Mouse (Mus musculus): ENCODE data around the gene Tmsb10. TPM values are rescaled to one million over a fixed set of nuclear protein-coding genes. Genes with fewer than 3 reads are reported as not detected.

Tmsb10 gene
- total RNA-seq (2021) = 100 to 1,000 TPM; 175 to 225 TPM
- long read RNA-seq, experiment 1, transcript Tmsb10-203 (3 exons, 570 nt) = major isoform, 219 of 237 reads
- long read RNA-seq, experiment 1, transcript Tmsb10-202 (2 exons, 690 nt) = minor isoform, 16 of 237 reads
- long read RNA-seq, experiment 1, partial matches to known transcripts = 0 of 237 reads
- long read RNA-seq, experiment 1, other reads (novel, unspliced or antisense) = 2 of 237 reads
- long read RNA-seq, experiment 2, transcript Tmsb10-202 (2 exons, 690 nt) = minor isoform, 14 of 219 reads
- long read RNA-seq, experiment 2, transcript Tmsb10-203 (3 exons, 570 nt) = major isoform, 200 of 219 reads
- long read RNA-seq, experiment 2, partial matches to known transcripts = 0 of 219 reads
- long read RNA-seq, experiment 2, other reads (novel, unspliced or antisense) = 4 of 219 reads

DNA sequence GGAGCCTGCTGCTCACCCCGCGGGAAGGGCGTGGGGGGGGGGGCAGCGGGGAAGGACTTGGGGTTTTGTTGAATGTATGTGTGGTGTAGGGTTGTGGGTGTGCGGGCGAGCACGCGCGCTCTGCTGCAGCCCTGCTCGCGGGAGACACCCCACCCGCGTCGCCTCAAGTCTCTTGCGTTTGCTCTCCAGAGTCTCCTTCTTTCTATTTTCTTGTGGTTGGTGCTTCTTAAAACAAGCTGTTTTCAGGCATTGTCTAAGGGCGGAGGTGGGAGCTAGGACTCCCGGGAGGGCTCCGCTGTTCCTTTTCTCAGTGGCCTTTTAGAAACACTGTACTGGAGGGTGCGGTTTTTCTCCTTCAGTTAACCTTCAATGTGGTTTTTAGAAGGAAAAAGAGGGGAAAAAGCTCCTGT lies at the start of gene Tmsb10:
Tmsb10 (minus strand) TSS at position 87 of the 410 bp plus-strand sequence.
- DNase-seq = no peak

DNA sequence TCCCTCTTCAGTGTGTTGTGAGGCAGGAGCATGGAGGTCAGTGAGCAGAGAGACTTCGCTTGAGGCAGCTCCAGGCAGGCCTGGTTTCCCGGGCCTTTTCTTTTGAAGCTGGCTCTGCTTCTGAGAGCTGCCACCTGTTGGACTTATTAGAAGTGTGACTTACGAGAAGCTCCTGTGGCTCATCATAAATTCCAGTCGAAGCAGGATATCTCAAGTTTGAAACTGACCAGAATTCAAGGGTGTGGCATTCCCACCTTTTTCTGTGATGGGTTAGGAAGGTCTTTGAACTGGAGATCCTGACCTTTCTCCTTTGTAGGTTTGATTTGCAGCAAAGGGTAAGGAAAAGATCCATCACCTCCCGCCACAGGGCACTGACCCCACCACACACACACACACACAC lies 45.1 kb upstream of the Tmsb10 start:
- DNase-seq = no peak

DNA sequence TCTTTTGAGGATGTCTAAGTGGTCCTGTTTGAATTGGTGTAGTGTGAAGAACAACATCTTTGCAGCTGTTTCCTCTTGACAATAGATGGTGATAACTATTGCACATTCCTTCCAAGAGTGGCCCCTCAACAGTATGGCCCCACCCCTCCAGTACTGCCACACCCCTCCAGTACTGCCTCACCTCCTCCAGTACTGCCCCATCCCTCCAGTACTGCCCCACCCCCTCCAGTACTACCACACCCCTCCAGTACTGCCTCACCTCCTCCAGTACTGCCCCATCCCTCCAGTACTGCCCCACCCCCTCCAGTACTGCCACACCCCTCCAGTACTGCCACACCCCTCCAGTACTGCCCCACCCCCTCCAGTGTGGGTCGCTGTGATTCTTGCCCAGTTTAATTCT lies 43.8 kb upstream of the Tmsb10 start:
- DNase-seq = no peak

DNA sequence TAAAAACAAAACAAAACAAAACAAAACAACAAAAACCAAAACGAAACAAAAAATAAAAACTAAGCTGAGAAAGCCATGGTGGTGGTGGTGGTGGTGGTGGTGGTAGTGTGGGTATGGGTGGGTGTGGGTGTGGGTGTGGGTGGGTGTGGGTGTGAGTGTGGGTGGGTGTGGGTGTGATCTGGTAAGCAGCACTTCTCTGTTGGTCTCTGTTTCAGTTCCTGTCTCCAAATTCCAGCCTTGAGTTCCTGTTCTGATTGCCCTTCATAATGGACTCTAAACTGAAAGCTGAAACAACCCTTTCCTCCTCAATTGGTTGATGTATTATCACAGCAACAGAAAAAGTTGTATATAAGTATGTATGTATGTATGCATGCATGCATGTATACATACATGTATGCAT lies 40.3 kb upstream of the Tmsb10 start:
- DNase-seq = no peak

DNA sequence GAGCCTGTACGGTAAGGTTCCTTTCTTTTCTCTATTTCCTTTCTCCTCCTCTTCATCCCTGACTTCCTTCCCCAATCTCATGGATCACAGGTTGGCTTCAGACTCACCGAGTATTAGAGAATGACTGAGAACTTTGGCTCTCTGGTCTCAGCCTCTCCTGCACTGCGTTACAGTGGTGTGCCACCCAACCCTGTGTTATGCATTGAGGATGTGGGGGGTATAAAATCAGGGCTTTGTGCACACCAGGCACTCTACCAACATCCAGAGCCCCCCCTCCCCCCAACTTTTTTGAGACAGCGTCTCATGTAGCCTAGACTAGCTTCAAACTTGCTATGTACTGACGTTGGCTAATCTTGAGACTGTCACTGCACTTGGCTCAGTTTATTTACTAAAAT lies 35.1 kb upstream of the Tmsb10 start:
- DNase-seq = no peak

DNA sequence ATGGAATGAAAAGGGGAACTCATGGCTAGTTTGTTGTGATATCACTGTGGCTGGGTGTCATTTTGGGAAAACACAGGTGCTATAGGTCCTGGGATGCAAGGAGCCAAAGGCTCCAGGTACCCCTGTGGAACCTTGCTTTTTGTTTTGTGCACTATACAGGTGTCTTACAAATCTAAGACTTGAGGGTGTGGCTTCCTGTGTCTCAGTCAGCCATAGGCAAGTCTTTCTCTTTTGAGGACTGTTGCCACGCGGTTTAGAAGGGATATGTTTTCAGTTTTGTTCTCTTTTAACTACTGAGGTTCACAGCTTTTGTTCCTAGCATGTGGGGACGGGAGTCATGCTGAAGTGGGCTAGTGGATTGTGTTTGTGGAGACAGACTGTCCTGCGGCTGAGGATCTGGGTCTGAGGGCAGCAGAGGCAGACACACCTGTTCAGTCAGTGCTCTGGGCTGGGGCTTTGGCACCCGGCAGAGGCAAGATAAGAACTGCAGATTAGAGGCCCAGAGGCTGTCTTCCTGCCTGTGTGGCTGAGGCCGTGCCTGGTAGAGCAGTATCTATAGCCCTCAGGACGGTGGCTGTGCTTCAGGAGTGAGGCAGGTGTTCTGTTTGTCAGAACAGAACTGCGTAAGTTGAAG lies 34.6 kb upstream of the Tmsb10 start:
- DNase-seq = no peak

DNA sequence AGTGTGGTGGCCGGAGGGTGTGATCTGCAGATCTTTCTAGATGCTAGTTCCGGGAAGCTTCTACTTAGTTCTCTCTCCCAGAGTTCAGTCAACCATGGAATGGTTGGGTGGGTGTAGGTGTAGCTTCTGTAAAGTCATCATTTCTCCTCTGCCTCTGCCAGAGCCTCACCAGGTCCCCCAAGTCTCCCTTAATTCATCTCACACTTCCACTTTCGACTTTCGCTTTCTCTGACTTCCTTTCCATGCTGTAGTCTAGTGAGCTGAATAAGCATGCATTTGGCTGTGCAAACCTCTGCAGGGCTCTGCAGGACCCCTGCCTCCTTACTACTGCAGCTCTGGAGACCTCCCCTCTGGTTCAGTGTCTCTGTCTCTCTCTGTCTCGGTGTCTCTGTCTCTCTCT lies 31.7 kb upstream of the Tmsb10 start:
- DNase-seq = no peak

DNA sequence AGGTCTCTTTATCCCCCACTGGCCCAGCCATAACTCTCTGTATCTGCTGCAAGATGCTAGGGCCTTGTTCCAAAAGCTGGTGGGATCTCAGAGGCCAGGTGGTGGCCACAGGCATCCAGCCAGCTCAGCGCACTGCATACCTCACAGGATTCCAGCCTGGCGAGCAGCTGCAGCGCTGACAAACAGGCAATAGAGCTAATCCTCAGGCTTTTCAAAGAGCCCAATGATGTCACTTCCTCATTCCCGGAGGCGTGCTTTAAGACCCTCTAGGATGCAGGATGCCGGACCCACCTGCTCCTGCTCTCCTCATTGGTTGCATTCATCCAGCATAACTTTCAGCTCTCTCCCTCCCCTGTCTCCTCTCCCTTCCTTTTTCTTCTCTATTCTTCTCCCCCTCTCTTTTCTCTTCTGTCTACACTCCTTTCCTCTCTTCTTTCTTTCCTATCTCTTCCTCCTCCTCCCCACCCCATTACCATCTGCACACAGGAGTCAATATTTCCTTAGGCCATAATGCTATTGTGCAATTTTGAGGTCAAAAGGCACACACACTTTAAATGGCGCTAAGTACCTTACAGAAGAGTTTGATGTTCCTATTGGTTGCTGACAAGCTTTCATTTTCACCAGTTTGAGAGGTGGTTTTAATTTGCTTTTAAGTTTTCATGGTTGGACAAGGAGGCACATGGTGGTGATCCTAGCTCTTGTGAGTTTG lies 30.6 kb upstream of the Tmsb10 start:
- DNase-seq = no peak

DNA sequence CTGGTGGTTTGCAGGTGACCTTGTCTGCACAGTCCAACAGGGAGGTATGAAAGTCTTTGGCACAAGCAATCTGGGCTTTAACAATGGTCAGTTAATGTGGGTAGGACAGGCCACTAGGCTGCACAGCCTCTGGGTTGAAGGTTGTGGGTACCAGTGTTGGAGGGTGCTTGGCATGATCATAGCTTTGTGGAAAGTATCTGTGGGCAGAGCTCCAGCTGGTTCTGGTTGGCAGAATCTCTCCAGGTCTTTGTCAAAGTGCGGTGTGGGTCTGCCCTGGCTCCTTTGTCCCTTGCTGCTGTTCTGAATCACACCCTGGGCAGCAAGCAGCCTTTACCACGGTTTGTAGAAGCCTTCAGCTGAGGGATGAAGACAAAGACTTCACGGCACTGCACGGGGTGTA lies 24.0 kb upstream of the Tmsb10 start:
- no peak for DNase-seq

DNA sequence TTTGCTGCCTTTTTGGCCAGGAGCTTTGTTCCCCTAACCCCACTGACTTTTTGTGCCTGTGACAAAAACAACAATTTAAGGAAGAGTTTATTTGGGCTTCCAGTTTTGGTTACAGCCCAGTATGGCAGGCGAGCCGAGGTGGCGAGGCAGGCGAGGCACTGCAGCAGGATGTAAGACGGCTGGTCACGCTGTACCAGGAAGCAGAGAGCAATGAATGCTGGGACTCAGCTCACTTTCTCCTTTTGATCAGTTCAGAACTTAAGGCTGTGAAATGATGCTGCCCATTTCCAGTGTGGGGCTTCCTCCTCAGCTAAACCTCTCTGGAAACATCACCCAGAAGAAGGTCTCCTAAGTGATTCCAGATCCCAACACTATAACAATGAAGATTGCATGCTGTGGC lies 23.3 kb upstream of the Tmsb10 start:
- no peak for DNase-seq

DNA sequence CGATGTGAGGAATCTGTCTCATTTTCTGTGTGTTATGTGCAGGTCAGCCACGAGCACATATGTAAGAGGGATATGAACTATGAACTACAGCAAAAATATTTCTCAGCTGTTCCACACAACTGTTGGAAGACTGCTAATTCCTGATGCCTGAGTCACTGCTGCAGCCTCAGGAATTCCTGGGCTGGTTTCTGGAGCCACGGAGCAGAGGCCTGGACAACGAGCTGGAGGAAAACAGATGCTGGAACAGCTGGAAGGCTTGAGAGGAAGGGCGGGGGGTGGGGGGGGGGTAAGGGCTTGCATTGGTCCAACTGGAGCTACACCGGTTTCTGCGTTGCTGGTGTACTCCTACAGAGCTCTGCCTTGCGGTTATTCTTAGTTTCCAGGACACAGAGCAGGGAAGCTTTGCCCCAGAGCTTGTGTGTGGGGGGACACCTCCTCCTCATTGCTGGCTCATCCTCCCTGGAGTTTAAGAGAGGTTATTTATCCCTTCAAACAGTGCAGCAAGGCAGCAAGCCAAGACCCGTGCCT lies 22.6 kb upstream of the Tmsb10 start:
- peak; percentile 46 to 62 for DNase-seq

DNA sequence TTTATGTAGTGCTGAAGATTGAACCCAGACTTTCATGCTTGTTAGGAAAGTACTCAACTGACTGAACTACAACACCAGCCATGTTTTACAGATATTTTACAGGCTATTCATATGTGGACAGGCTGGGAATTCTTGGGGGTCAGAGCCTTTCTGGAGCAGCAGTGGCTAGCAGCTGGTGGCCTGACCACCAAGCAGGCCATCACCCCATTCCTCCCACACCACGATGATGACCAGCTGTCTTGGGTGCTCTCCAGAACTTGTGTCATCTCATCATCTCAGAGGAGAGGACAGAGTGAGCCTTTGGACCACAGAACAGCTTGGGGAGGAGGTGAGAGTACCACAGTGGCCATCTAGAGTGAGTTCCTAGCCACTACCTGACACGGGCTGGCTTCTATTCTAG lies 18.3 kb upstream of the Tmsb10 start:
- DNase-seq = no peak

DNA sequence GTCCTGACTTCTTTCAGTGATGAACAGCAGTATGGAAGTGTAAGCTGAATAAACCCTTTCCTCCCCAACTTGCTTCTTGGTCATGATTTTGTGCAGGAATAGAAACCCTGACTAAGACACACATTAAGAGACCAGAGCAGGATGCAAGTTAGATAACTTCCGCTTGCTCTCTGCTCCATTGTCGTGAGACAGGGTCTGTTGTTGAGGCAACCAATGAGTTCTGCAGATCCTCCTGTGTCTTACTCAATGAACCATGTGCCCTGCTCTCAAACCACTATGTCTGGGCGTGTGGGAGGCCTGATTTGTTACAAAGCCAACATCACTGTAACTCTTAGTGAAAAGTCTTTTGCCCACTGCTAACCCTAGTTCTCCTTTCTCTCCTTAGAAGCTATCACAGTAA lies 12.5 kb upstream of the Tmsb10 start:
- no peak for DNase-seq

DNA sequence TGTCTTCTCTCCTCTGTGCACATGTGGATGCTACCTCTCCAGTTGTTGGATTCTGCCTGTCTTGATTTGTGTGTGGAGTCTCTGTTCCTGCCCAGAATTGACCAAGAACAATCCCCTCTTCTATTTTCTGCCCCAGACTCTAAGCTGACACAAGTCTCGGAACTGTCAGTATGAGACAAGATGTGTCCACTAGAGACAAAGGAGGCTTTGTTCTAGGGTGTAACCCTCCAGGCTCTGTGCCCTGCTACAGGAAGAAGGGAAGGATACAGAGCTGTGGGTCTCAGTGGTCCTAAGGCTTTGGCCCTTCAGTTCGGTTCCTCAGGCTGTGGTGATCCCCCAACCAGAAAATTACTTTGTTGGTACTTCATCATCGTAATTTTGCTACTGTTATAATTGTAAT lies 11.2 kb upstream of the Tmsb10 start:
- DNase-seq = no peak

DNA sequence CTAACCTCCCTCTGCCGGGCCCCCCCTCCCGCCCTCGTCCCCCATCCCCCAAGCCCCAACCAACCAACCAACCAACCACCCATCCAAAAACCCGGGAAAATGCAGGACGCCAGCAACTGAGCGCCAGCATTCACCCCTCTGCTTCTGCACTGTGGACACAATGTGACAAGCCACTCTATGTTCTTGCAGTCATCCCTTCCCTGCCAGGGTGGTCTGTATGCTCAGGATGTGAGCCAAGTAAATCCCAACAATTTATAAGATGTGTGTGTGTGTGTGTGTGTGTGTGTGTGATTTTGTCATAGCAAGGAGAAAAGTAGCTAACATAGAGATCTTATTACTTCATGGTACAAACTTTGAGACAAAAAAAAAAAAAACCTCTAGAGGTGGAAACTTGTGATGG lies 6.7 kb upstream of the Tmsb10 start:
- no peak for DNase-seq

DNA sequence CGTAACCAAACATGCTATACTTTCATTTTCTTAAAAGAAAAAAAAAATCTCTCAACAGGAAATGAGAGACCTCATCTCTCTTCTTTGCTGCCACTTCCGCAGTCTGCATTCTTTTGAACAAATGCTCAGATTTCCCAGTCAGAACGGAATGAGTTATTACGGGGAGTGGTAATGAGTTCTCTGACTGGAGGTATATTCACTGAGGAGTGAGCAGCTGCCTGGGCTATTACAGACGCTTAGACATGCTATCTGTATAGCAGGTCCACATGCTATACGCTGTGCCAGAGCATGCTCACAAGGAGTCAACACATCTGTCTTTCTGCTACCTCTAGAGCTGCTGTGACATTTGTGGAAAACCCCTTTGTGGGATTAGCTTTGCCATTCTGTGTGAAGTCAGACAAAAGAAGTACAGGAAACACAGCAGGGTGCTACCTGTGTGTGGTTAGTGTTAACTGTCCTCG lies 3.8 kb upstream of the Tmsb10 start:
- DNase-seq = no peak

DNA sequence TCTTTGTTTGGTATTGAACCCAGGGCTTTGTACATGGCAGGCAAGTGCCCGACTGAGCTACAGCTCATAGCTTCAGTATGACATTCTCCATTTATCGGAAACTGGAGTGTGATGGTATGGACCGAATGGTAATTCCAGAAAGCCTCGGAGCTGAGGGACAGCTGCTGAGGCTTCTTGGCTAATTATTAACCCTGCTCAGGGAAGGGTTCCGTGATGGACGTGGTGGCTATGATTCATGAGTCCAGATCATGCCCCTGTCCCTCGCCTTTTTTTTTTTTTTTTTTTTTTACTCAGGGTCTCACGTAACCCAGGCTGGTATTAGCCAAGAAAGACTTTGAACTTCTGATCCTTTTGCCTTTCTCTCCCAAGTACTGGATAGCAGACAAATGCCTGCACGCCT lies 3.1 kb upstream of the Tmsb10 start:
- DNase-seq = no peak

DNA sequence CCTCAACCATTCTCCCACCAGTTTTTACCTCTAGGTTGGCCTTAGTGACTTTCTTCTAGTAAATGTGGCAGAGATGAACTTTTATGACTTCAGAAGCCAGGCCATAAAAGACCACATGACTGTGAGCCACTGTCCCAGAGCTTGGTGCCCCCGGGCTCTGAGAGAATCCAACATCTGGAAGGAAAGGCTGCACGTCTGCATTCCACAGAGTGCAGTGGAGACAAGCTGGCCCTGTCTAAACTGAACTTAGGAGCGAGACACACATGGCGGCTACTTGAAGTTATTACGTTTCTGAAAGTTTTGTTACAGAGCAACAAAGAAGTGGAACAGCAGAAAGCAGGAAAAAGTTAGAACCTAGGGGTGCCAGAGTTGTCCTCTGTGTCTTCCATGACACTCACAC lies 2.1 kb upstream of the Tmsb10 start:
- no peak for DNase-seq

DNA sequence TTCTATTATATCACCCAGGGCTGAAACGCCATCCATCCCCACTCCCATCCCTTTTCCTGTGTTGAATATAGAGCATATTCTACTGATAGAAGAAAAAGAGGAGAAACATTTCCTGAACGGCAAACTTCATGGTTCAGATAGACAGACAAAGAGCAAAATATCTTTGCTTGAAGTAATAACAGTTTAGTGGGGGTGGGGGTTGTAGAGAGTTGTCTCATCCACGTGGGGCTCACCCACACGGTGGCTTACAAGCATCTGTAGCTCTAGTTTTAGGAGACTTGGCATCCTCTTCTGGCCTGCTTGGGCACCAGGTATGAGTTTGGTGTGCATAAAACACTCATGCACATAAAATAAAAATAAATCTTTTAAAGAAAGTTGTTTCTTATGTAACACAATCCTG lies 627 bp upstream of the Tmsb10 start:
- no peak for DNase-seq

DNA sequence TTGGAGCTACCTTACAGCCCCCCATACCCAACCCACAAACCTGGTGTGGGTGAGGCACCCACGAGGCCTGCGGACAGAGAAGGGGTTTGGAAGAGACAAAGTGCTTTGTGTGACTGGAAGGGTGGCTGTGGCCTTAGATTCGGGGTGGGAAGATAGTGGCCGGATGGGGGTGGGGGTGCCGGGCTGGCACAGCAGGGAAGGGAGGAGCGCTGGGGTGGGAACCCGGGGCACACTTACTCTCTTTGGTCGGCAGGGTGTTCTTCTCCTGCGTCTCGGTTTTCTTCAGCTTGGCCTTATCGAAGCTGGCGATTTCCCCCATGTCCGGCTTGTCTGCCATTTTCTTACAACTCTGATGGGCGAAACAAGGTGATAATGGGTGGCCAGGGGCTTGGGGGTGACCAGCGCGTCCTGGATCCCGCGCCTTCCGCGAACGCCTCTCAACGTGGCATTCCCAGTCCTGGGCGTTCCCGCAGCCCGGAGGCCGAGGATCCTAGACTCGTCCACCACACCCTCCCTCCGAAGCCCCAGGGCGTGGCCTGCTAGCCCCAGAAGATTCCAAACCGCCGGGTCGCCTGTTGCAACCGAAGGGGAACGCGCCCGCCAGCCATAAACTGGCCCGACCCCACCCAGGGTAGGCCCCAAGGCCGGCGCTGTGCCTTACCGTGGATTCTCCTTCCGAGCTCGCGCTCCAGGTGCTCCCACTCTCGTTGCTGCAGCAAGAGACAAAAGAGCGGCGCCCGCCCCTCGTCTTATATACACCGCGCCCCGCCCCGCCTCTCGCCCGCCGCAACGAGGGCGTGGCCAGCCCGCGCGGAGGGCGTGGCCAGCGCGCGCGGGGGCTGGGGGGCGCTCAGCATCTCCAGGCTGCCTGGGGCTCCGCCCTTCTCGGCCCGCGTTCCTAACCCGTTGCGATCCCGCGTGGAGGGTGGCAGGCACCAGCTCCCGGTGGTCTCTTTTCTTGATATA lies 589 bp downstream of the Tmsb10 start:
- peak; percentile 82 to 87 for DNase-seq

DNA sequence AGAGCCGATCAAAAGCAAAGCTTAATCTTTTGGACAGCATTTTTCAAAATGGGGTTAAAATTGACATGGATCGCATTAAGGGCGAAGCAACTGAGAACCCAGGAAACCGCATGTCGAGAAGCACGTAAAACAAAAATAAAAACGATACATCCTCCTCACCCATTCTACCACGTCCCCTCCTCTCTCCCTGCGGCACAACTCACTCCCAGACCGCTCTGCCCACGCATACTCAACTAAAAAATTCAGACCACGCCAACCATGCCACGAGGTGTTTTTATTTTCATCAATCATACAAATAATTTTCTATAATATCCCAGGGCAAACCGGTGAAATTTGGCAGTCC lies 1.5 kb downstream of the Tmsb10 start:
- no peak for DNase-seq

Data from adrenal gland, postnatal 36 days (tissue).